Mouse (Mus musculus) Patski (cell line): ENCODE measurements around the gene Rsad2. TPM values are rescaled to one million over a fixed set of nuclear protein-coding genes. Genes with fewer than 3 reads are reported as not detected.

Experiments used
- ATAC-seq: fragments of 100-300 bp; one replicate; pipeline ENCODE4 v1.8.0; 2021
- CTCF ChIA-PET: fragments of 350-600 bp; sonication (Branson Sonifier 250); formaldehyde crosslinking; loops from one replicate; lab custom pipeline; 2022; ENCODE audit warnings: inconsistent platforms; lab: Charles Lee
- POLR2A ChIA-PET: fragments of 350-600 bp; sonication (Branson Sonifier 250); formaldehyde crosslinking; loops from one replicate; lab custom pipeline; 2022; ENCODE audit warnings: antibody characterized with exemption, inconsistent platforms; lab: Charles Lee
- DNase-seq: peaks from one replicate; pipeline ENCODE4 v3.0.0-alpha.2; 2011; ENCODE audit warnings: low read depth, low spot score
- H3K27me3 ChIP-seq: fragments of 371-371 bp; one replicate; pipeline ENCODE4 v1.5.1; 2021
- CTCF ChIP-seq: fragments of 100-300 bp; IDR thresholded peaks from one replicate; pipeline ENCODE4 v1.5.1; 2021
- in situ Hi-C: fragments of 300-500 bp; cut with MboI; formaldehyde crosslinking; loops from 3 replicates; pipeline ENCODE4 v1.11.1; 2018; ENCODE audit warnings: low pct_unique_long_range_greater_than_20kb, mixed read lengths
- polyA plus RNA-seq: library from polyadenylated mRNA; unstranded; gene quantifications from one replicate; pipeline ENCODE4 v1.2.3, GENCODE M21; 2021

Gene Rsad2
- polyA plus RNA-seq, 1 experiment from 2014 or later: 0.28 TPM

DNA sequence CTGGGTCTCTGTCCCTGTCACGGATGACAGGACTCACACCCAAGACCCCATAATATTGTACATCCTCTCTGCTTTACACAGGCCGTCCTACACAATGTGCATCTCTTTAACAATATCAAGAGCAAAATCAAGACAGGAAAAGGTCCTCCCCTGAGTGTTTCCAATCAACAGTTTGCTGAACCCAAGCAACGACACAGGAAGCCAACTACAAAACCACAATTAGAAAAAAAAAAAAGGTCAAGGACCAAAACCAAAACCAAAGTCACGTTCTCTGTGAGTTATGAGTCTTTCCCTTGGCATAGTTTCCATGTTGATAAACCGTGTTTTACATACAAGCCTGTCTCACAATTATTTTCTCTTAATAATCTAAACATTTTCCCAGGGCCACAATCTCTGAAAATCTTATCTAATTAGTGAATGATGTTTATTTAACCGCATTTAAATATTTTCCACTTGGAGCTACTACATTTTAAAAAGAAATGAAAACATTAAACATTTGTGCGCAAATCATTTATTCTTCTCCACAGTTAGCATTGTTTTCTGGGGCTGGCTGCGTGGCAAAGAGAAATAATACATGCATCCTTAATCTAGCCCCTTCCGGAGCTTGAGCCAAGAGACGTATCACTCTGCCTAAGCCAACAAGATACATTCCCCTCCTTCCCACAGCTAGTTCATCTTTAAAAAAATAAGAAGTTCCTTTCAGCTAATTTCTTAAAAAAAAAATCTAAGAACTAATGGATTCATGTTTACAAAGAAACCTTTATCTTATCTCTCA, 54.4 kb downstream of the Rsad2 start:
- in situ Hi-C loops: loop anchor here (25.0 kb wide), 1 partner anchor 1315 kb away; the partner anchor contains the start of gene Id2
- DNase-seq (no peak), ATAC-seq (no peak)
- ChIA-PET CTCF (interaction anchor here (0.8 to 1.1 kb wide), 2 partner anchors 9 to 87 kb away, joined by 3 to 6 read pairs; no protein-coding TSS in a partner anchor), POLR2A (no interaction called here)
- TF ChIP-seq CTCF: no peak
- H3K27me3 ChIP-seq: no peaks in the 10 kb centered on the region

DNA sequence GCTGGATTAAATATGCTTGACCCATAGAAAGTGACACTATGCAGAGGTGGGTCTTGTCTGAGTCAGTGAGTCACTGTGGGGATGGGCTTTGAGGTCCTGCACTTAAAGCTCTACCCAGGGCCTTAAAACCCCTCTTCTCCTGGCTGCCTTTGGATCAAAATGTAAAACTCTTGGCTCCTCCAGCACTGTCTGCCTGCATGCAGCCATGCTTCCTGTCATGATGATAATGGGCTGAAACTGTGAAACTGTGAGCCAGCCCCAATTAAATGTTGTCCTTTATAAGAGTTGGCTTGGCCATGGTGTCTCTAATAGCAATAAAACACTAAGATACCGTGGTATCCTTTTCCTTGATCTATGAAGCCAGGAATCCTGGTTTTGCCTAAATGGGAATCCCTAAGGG, 55.0 kb downstream of the Rsad2 start:
- in situ Hi-C loops: loop anchor here (25.0 kb wide), 1 partner anchor 1314 kb away; the partner anchor contains the start of gene Id2
- TF ChIP-seq CTCF: no peak
- no peaks in the 10 kb centered on the region for H3K27me3 ChIP-seq
- CTCF ChIA-PET: no interaction called here
- no peak for DNase-seq
- peak; percentile 14 for ATAC-seq
- POLR2A ChIA-PET: no interaction called here

DNA sequence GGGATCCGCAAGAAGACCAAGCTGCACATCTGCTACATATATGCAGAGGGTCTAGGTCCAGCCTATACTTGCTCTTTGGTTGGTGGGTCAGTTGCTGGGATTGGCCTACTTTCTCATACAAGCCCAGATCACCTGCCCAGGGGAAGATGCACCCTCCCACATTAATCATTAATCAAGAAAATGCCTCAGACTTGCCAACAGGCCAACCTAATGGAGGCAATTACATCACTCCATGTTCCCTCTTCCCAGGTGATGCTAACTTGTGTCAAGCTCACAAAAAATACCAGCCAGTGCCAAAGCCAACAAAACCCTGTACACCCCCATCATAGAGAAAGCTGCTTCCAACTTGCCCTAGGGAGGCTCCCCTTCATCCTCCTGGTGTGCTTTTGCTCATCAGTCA, 55.5 kb downstream of the Rsad2 start:
- CTCF ChIA-PET: no interaction called here
- DNase-seq: peak; percentile 64
- ATAC-seq: peak; percentile 36
- POLR2A ChIA-PET: no interaction called here
- no peak for TF ChIP-seq CTCF
- no peaks in the 10 kb centered on the region for H3K27me3 ChIP-seq
- in situ Hi-C loops: loop anchor here (25.0 kb wide), 1 partner anchor 1313 kb away; the partner anchor contains the start of gene Id2

DNA sequence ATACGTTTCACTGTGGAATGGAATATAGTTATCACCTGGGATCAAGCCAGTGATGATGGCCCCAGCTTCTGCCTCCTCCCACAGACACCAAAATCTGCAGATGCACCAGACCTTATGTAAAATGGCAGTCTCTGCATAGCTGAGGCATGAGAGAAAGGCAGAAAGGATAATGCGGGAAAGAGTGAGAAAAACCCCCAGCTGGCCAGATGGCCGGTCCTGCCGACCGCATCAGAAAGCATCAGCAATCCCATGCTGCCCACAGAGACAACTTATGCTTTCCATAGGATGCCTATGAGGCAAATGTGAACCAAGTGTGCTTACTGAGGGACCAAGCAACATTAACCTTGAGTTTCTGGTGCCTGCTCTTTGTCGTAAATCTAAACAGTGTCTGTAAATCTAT, 56.9 kb downstream of the Rsad2 start:
- no peak for TF ChIP-seq CTCF
- in situ Hi-C loops: no loop called here
- DNase-seq: no peak
- ChIA-PET POLR2A (interaction anchor here (0.7 kb wide), 1 partner anchor 293 kb away, joined by 3 read pairs; no protein-coding TSS in a partner anchor), CTCF (no interaction called here)
- ATAC-seq: no peak
- H3K27me3 ChIP-seq: no peaks in the 10 kb centered on the region

DNA sequence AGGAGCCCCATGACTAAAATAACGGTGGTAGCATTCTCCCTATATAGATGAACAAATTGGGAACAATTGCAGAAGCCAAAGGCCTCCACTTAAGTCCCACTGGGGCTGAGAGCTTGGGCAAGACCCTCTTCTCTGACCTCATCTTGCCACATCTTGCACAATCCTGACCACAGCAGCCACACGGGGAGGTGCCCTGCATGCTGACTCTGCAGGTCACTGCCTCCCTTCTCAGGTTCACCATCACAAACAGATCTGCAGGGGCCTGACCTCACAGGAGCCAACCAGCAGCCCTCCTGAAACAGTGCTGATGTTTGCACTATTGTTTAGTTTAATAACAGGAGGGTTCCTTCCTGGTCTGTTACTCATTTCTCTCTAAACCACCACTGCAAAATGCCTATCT, 57.7 kb downstream of the Rsad2 start:
- POLR2A ChIA-PET: no interaction called here
- TF ChIP-seq CTCF: no peak
- no peaks in the 10 kb centered on the region for H3K27me3 ChIP-seq
- ATAC-seq: peak; percentile 85
- peak; percentile 55 for DNase-seq
- in situ Hi-C loops: no loop called here
- CTCF ChIA-PET: no interaction called here

DNA sequence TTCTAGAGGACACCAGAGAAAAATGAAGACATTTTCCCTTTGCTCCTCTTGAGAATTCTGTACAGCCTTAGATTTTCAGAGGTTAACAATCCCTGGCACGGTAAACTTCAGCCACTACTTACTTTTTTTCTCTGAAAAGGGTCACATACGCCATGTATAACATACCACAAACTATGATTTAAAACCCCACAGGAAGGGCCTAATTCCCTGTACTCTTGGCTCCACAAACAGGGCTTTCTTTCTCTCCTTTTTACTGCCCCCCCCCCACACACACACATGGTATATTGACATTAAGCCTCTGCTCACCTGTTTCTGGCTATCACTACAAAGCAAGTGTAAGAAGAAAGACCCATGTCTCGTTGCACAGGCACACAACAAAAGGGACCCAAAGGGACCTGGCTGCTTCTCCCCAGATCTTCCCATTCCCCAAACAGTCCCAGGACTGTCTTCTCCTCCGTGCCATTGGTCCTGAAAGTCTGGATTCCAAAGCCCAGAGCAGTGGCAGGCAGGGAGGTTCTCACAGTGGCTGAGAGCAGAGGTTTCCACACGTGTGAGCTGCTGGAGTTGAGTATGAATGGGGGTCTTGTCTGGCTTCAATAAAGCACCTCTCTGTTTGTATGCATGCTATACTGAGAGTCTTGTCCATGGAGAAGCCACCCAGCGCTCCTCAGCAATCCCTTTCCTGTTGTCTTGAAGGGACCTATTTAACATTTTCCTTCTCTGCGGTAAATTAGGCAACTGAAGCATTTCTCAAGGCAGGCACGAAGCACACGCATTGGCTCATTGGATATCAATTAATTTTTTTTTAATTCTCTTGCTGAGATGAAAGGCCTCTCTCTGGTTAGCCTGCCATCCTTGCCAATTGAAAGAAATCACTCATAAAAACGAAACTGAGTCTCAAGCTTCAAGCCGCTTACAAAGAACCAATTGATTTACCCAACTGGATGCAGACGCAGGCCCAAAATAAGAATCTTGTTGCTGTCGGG, 61.5 kb downstream of the Rsad2 start:
- no peak for ATAC-seq

DNA sequence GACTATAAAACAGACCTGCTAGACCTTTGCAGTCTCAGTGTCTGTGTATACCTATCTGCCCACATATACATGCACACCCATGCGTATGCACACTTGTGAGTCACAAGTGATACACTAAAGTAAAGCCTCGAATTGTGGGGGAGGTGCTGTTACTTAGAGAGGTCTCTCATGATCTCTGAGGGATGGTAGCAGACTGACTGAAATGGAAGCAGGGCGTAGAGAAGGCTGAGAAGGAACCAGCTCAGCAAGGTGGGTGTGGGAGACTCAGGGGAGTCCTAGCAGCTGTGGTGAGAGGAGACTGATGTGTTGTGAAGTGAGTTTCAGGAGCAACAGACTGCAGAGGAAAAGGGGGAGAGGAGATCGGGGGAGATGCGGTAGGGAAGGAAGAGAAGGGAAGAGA, 63.0 kb downstream of the Rsad2 start:
- TF ChIP-seq CTCF: no peak
- CTCF ChIA-PET: interaction anchor here (0.8 kb wide), 1 partner anchor 9 kb away, joined by 3 read pairs; no protein-coding TSS in a partner anchor
- POLR2A ChIA-PET: no interaction called here
- in situ Hi-C loops: no loop called here
- H3K27me3 ChIP-seq: no peaks in the 10 kb centered on the region
- DNase-seq (no peak), ATAC-seq (no peak)

More for the DNA sequence above, 61.5 kb downstream of the Rsad2 start:
- no peak for DNase-seq
- POLR2A ChIA-PET: interaction anchor here (0.7 kb wide), 1 partner anchor 12 kb away, joined by 3 read pairs; no protein-coding TSS in a partner anchor
- no peak for TF ChIP-seq CTCF
- in situ Hi-C loops: no loop called here
- no peaks in the 10 kb centered on the region for H3K27me3 ChIP-seq
- CTCF ChIA-PET: no interaction called here

Other genes starting within 250 kb of the Rsad2 start
- gene Rnf144a, start 41.2 kb downstream of the Rsad2 start, polyA plus RNA-seq: 8.4 TPM
- 2.4 TPM for gene Cmpk2, start 12.8 kb upstream of the Rsad2 start, polyA plus RNA-seq